Mouse (Mus musculus): ENCODE measurements around the gene Il33.

- TF ChIP-seq POLR2A (IDR thresholded peaks at IDR 0.05; ENCODE audit: control insufficient read depth, extremely low read depth, insufficient read depth, low read length, poor library complexity) (no peak), CTCF (IDR thresholded peaks at IDR 0.05; ENCODE audit: borderline replicate concordance, control insufficient read depth, extremely low read depth, insufficient read depth, low read length, poor library complexity) (no peak)
Measured at GRCm38 (mm10) chr19:29894381-29894780, 30.5 kb upstream of the Il33 start.

Measured in thymus, adult 2 months (tissue).